Mouse (Mus musculus) embryo, embryonic 10 days (tissue): ENCODE data around the gene Zfp719.

Experiments used
- DNase-seq: peaks from one replicate; pipeline ENCODE4 v3.0.0-alpha.2; 2015; ENCODE audit warnings: low spot score

The Zfp719 gene

DNA sequence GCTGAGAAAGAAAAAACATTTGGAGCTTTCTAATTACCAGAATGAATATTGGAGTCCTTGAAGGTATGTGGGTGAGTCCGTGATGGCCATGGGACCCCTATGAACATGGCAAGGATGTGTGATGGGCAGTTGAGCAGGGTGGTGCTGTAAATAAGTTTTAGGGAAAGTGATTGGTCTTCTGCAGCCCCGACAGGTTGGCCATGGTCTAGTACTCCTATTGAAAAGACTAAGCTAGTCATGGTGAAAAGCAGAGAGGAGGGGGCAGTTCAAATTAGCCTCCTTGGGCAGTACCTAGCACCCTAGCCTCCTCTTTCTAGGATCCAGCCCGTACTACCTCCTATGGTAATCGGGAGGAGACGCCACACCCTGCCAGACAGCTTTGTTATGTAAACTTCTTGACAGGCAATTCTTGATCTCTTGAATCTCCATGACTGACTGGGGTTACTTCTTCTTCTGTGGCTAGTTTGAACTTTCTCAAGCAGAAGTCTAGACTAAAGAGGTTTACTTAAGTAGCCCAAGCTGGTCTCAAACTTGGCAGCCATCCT is 28.4 kb downstream of the Zfp719 start:
- DNase-seq = no peak

DNA sequence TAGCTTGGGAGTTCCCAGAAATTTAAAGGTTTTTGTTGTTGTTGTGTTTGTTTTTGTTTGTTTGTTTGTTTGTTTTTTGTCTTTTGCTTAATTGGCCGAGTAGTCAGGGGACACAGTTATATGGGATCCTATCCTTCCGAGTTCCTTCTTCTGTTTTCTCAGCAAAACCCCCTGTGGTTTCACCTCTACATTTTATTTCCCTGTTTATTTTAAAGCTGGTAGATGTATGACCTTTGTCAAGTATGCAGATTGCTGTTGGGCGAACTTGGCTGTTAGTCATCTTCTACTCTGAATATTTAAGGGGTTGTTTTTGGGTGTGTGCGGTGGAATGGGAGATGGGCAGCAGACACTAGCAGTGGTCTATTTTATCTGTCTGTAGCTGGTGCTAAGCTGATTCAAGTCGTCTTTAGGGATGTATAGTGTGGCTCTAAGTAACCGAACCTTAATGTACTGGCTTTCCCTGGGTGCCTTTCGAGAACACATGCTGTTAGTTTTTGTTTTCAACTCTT is 29.0 kb downstream of the Zfp719 start:
- no peak for DNase-seq

DNA sequence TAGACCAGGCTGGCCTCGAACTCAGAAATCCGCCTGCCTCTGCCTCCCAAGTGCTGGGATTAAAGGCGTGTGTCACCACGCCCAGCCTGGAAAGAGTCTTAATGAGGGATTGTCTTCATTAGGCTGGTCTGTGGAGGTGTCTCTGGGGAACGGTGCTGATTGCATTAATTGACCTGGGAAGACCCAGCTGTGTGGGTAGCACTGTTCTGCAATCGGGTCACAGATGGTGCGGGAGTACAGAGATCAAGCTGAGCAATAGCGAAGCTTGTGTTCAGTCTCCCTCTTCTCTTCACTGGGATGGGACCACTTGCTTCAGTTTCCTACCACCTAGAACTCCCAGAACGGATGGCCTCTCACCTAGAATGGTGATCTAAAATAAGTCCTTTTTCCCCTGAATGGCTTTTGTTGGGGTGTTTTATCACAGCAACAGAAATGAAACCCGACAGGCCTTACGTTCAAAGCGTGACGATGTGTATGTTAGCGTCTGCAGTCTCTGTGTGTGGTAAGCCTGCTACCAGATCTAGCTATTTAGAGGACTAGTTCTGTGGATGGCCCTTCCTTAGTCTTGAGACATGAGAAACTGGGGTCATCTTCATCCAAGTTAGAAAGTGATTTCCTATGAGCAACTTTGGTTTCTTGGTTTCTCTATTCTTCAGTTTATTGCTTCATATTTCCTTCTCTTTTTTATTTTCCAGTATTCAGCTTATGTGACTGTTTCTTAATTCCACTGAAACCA is 34.6 kb downstream of the Zfp719 start:
- no peak for DNase-seq

DNA sequence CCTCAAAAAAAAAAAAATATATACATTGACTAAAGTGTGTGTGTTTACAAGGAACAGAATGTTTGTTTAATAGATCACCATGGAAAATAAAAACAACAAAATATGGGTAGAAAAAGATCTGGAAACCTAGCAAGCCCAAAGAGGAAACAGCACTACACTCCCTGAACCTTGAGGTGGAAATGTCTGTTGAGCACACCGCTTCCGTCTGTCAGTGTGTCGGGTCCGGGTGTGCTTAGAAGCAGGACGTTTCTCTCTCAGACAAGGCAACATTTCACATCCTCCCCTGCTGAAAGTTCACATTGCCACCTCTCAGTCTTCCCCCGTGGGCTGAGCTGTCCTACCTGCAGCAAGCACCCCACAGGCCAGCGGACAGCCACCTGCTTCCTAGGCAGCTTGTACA is 43.5 kb downstream of the Zfp719 start:
- DNase-seq = no peak

DNA sequence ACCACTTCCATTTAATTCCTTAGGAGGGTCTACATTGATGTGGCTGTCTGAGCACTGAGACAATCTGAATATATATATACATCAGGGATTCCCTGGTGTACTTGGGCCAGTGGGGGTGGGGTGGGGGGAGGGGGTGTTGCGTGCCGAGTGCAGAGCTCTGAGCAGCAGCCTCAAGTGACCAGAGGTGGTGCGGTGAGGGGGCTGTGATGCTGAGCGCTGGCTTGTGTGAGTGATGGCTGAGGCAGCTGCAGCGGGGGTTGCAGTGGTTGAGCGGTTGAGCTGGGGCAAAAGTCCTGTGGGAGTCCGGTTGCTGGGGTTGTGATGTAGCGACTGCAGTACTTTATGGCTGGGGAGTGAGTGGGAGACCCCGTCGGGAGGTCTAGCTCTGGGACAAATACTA is 44.4 kb downstream of the Zfp719 start:
- peak; percentile 31 for DNase-seq

DNA sequence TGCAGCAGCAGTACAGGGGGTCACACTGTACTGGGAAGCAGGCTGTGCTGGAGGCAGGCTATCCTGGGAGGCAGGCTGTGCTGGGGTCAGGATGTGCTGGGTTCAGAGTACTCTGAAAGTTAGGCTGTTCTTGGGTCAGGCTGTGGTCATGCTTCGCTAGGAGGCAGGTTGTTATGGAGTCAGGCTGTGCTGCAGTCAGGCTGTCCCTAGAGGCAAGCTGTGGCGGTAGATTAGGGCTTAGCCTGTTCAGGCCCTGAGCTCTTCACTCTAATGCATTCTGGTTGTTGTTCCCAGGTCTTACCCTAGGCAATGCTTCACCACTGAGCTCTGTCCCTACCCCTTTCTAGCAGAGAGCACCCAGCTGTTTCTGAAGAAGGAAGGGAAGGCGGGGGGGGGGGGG is 45.7 kb downstream of the Zfp719 start:
- DNase-seq = no peak

DNA sequence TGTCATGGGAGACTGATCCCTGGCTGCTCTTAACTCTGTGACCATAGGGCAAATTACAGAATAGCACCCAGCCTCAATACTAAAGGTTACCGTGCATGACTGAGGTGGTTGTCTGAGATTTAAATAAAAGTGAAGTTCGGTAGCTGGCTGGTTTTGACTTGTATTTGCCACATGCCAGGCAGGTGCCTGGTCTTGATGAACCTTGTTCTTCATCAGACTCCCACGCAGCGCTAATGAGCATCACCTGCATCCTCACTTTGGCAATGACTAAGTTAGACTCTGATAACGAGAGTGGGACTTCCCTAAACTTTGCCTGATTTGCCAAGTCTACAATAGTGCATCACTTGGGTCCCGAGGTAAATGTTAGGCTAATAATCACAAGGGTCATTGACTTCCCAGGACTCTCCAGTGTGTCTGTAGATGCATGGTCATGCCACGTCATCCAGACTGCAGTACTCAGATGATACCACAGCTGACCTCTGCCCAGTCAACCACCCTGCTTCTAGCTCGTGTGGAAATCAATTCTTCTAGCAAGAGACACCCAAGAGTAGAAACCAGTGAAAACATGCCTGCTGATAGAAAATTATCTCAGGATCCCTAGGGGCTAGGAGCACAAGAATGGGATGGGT is 46.5 kb downstream of the Zfp719 start:
- DNase-seq = no peak

DNA sequence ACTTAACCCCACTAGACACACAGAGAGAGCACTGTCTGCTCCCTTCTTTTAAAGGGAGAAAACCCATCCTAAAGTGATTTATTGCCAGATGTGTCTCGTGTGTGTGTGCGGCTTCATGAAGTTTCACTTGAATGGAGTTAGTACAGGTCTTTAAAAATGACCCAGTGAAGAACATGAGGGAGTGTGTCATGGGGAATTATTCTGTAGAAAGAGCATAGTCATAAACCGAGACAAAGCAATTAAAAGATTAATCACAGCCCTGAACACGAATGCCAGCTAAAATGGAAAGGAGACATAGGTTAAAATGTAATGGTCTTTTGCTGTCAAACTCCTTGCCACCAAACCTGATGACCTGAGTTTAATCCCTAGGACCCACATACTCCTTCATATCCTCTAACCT is 54.5 kb downstream of the Zfp719 start:
- no peak for DNase-seq

DNA sequence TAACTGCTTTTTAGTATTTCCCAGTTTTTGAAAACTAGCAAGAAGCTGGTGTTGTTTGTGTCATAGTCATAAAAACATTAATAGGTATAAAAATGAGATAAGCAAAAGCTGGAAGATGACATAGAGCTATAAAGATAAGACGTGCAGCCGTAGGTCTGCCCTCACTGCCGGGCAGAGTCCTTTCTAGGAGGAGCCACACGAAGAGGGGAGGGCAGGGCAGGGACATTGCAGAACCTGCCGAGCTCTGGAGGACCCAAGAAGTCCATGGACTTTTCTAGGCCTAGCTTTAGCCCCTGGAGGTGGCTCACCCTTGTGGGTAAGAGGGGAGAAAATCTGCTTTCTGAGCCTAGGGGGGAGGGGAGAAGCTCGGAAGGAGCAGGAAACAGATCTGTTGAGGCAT is 55.1 kb downstream of the Zfp719 start, which contains the start of gene Ceacam18:
Gene Ceacam18 (plus strand): TSS at position 208 of the 400 bp plus-strand sequence.
- no peak for DNase-seq

DNA sequence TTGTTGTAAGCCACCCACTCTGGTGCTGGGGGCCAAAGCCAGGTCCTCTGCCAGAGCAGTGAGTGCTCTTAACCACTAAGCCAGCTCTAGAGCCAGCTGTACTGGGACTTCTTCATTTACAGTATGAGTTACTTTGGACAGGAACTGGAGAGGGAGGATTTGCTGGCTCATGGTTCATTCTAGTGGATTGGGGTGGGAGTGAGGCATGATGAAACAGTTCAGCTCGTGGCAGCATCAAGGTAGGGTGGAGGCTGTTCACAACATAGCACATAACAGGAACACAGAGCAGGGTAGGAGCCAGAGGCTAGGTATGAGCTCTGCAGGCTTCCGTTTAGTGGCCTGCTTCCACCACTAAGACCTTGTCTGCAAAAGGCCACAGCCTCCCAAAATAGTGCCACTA is 56.8 kb downstream of the Zfp719 start:
- no peak for DNase-seq

DNA sequence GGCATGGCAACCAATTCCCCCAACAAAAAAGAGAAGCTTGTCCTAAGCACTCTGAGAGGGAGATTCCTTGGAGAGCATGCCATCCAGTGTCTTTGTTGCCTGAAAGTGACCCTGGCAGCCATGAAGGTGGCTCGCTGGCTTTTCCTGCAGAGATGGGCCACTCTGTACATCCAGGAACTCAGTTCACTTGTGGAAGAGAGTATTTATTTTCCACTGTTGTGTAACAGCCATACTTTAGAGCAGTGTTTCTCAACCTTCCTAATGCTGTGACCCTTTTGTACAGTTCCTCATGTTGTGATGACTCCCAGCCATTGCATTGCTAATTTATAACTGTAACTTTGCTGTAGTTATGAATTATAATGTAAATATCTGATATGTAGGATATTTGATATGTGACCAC is 57.7 kb downstream of the Zfp719 start:
- DNase-seq = no peak

DNA sequence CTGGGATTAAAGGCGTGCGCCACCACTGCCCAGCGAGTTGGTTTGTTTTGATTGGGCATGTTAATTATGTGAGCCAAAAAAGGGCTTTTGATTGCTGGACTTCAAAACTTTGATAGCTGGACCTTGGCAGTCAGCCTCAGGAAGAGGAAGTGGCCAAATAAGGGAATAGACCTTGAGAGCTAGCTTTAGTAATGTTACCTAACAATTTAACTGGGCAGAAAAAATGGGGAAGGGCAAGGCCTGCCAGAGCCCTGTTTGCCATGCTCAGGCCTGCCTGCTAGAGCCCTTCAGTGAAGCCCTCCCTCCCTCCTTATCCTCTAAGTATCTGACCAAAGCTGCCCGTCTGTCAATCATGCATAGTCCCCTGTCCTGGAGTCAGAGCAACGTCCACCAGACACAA is 63.2 kb downstream of the Zfp719 start:
- no peak for DNase-seq
